Mouse (Mus musculus) hindbrain, embryonic 16.5 days (tissue): ENCODE data around the gene Ackr1. TPM values are rescaled to one million over a fixed set of nuclear protein-coding genes. Genes with fewer than 3 reads are reported as not detected.
A peak's percentile ranks its signal among the peaks of the same experiment; 100 is the strongest.

Experiments used
- ATAC-seq: fragments of 200-750 bp; cut with Nextera tagmentation; 2 replicates; pipeline ENCODE4 v1.8.0; 2017; ENCODE audit warnings: moderate TSS enrichment, moderate library complexity
- H3K27ac ChIP-seq: fragments of 300-500 bp; sonication (generic); 2 replicates; pipeline ENCODE4 v1.5.1; 2014; ENCODE audit warnings: low read depth, mild to moderate bottlenecking, control low read depth, low read length, moderate library complexity
- H3K27me3 ChIP-seq: fragments of 300-500 bp; sonication (generic); replicated peaks from 2 replicates; pipeline ENCODE4 v1.6.1; 2014; ENCODE audit warnings: low read length; ENCODE audit not compliant: control insufficient read depth, insufficient read depth
- H3K36me3 ChIP-seq: fragments of 300-500 bp; sonication (generic); 2 replicates; pipeline ENCODE4 v1.6.1; 2014; ENCODE audit warnings: mild to moderate bottlenecking, low read length, moderate library complexity, mixed read lengths; ENCODE audit not compliant: control insufficient read depth, insufficient read depth
- H3K4me1 ChIP-seq: fragments of 300-500 bp; sonication (generic); 2 replicates; pipeline ENCODE4 v1.6.1; 2014; ENCODE audit warnings: low read depth, low read length; ENCODE audit not compliant: control insufficient read depth, insufficient read depth
- H3K4me2 ChIP-seq: fragments of 300-500 bp; sonication (generic); 2 replicates; pipeline ENCODE4 v1.6.1; 2014; ENCODE audit warnings: mild to moderate bottlenecking, low read length, control low read depth, moderate library complexity
- H3K4me3 ChIP-seq: fragments of 300-500 bp; sonication (generic); 2 replicates; pipeline ENCODE4 v1.5.1; 2014; ENCODE audit warnings: mild to moderate bottlenecking, low read length, control low read depth, moderate library complexity
- H3K9ac ChIP-seq: fragments of 300-500 bp; sonication (generic); 2 replicates; pipeline ENCODE4 v1.6.1; 2014; ENCODE audit warnings: low read depth, mild to moderate bottlenecking, control low read depth, low read length, moderate library complexity
- H3K9me3 ChIP-seq: fragments of 300-500 bp; sonication (generic); 2 replicates; pipeline ENCODE4 v1.6.1; 2014; ENCODE audit warnings: mild to moderate bottlenecking, low read length, moderate library complexity; ENCODE audit not compliant: control insufficient read depth
- WGBS: fragments of 180-500 bp; shearing (Covaris S2); extraction: QIAGEN DNeasy Blood & Tissue Kit; methylation state at CpG from one replicate; pipeline ENCODE4 v1.1.7; 2014; 5-methylcytosine and 5-hydroxymethylcytosine counted together
- polyA plus RNA-seq: library from polyadenylated mRNA; unstranded; fragments of >200 nt; fragmentation: Nextera tagmentation; extraction: Ambion mirVana; gene quantifications from 2 replicates; pipeline ENCODE4 v1.2.1, GENCODE M21; 2015

The Ackr1 gene
- polyA plus RNA-seq, 1 experiment from 2014 or later, result 20.4 TPM

DNA sequence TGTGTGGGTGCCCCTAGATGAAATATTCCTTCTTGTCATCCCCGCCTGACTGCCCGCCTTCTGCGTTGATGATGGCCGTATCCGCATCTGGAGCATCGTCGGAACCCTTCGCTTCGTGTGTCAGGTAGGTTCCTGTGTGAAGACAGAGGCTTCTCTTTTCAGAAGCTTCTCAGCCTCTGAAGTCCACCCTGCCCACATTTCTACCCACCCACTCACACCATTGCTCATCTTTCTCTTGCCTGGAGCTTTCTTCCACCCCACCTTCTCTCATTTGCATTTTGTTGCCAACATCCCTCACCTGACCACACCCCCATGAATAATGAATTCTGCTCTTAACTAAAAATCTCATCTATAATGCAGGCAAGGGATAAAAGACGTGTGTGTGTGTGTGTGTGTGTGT is 3.5 kb upstream of the Ackr1 start:
- 90% methylated on average over 10 of the region's 10 CpGs for WGBS
- no peak for ATAC-seq

DNA sequence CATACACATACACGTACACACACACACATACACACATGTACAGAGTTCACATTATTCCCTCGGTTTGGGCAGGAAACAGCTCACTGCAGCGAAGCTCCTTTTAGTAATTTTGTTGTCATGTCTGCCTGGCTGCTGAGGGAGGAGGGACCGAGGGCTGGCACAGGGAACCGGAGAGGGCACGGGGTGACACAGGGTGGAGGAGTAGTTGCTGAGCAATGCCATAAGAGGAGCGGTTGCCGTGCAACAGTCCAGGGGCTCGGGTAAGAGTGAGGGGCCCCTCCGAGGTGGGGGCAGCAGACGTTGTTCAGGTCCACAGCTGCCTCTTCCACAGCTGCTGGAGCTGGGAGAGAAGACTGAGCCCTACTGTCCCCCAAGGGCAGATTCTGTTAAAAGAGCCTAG is 2.4 kb upstream of the Ackr1 start:
- 44% methylated on average over 11 of the region's 11 CpGs for WGBS
- no peaks in the 10 kb centered on the region for H3K9me3 ChIP-seq
- no peak overlapping the region for H3K4me3 ChIP-seq
- H3K4me1 ChIP-seq, result no peaks in the 10 kb centered on the region
- H3K4me2 ChIP-seq, result no peak overlapping the region
- H3K27ac ChIP-seq, result peak overlapping the region; percentile 40; the same call in 1 of the 2 replicates
- ATAC-seq, result no peak
- H3K36me3 ChIP-seq, result peaks cover 14% of the 10 kb centered on the region
- no peaks in the 10 kb centered on the region for H3K27me3 ChIP-seq
- H3K9ac ChIP-seq, result no peak overlapping the region

More for the DNA sequence above, 3.5 kb upstream of the Ackr1 start:
- no peak overlapping the region for H3K9ac ChIP-seq
- H3K27ac ChIP-seq, result no peak overlapping the region
- H3K27me3 ChIP-seq, result no peaks in the 10 kb centered on the region
- no peaks in the 10 kb centered on the region for H3K4me1 ChIP-seq
- H3K4me2 ChIP-seq, result no peak overlapping the region
- no peak overlapping the region for H3K4me3 ChIP-seq
- no peaks in the 10 kb centered on the region for H3K9me3 ChIP-seq
- H3K36me3 ChIP-seq, result peaks cover 18% of the 10 kb centered on the region

DNA sequence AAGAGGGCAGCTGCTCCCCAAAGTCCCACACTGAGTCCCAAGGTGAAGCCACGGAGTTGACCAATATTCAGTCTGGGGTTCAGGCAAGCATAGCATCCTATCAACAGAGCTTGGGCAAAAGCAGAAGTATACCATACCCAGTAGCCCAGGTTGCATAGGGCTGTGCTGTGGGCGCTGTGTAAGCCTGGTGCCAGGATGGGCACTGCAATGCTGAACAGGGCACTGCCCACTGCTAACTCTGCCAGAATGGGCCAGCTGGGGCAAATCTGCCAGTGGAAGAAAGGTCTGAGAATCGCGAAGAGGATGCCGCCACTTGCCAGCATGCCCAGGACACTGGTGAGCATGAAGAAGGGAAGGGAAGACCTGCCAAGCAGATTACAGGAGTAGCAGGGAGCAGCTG is 1.1 kb downstream of the Ackr1 start:
- no peaks in the 10 kb centered on the region for H3K9me3 ChIP-seq
- H3K4me2 ChIP-seq, result no peak overlapping the region
- no peak overlapping the region for H3K27ac ChIP-seq
- H3K36me3 ChIP-seq, result no peaks in the 10 kb centered on the region
- WGBS, result 84% methylated on average over 5 of the region's 5 CpGs
- no peaks in the 10 kb centered on the region for H3K4me1 ChIP-seq
- no peaks in the 10 kb centered on the region for H3K27me3 ChIP-seq
- ATAC-seq, result peak; percentile 37
- H3K9ac ChIP-seq, result no peak overlapping the region
- no peak overlapping the region for H3K4me3 ChIP-seq

DNA sequence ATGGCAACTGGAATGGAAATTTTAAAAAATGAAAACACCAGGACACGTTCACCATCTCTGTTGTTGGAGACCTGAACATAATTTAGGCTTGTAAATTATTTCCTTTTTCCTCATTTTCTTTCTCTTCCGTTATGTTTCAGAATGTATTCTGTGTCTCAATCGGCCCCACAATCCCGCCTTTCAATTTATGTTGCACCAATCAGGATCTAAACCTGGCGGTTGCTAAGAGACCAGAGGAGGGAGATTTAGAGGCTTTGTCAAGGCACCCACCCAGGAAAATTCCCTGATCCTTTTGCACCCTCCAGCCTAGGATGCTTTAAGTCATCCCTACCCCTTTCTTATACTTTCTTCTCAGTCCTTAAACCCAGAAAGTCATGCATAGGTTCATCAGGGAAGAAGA is 3.8 kb downstream of the Ackr1 start:
- ATAC-seq, result peak; percentile 34; the same call in 1 of the 2 replicates
- no peak overlapping the region for H3K9ac ChIP-seq
- no peak overlapping the region for H3K4me2 ChIP-seq
- no peak overlapping the region for H3K27ac ChIP-seq
- H3K4me1 ChIP-seq, result no peaks in the 10 kb centered on the region
- no peaks in the 10 kb centered on the region for H3K36me3 ChIP-seq
- no peak overlapping the region for H3K4me3 ChIP-seq
- 56% methylated on average over 5 of the region's 5 CpGs for WGBS
- H3K27me3 ChIP-seq, result no peaks in the 10 kb centered on the region
- H3K9me3 ChIP-seq, result no peaks in the 10 kb centered on the region

DNA sequence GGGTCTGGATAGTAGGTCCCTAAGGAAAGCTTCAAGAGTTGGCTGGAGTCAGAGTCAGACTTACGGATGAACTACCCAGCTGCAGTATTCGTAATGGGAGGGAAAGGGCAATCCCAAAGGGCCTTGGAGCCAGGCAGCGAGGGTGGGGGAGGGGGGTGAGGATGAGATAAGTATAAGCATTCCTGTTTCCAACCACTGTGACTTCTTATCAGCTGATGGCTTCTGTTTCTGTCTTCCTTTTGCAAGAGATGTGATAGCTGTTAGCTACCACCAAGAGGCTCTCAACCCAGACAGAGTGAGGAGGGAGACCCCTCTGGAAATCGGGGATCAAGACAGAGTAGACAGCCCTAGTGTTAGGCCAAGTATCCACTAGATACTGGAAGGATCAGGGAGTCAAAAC is 4.4 kb downstream of the Ackr1 start:
- H3K27me3 ChIP-seq, result no peaks in the 10 kb centered on the region
- no peaks in the 10 kb centered on the region for H3K4me1 ChIP-seq
- H3K27ac ChIP-seq, result 0 out of 2 replicates have a peak overlapping the region, but pooled peaks have one; percentile 13
- 50% methylated on average over 4 of the region's 4 CpGs for WGBS
- no peak overlapping the region for H3K4me3 ChIP-seq
- H3K4me2 ChIP-seq, result no peak overlapping the region
- no peaks in the 10 kb centered on the region for H3K9me3 ChIP-seq
- no peak for ATAC-seq
- H3K9ac ChIP-seq, result no peak overlapping the region
- H3K36me3 ChIP-seq, result no peaks in the 10 kb centered on the region

DNA sequence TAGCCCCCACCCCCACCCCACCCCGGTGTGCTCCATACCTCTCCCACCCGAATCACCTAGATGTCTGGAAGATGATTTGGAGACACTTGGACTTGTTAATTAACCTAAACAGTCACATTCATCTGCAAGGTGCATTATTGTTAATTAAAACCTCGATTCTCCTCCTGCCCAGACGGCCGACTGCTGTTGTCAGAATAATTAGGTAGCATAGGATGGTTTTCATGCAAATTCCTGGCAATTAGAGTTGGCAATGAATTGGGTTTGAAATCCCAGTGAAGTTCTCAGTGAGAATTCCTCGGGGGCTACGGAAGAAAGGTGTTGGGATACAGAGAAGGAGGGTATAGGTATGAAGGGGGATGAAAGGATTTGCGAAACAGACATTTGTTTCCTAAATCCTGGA is 5.1 kb downstream of the Ackr1 start:
- Histone ChIP-seq H3K4me2 (no peak overlapping the region), H3K9ac (no peak overlapping the region), H3K36me3 (no peaks in the 10 kb centered on the region), H3K27ac (no peak overlapping the region), H3K27me3 (no peaks in the 10 kb centered on the region), H3K9me3 (no peaks in the 10 kb centered on the region), H3K4me3 (no peak overlapping the region), H3K4me1 (no peaks in the 10 kb centered on the region)
- WGBS, result 47% methylated on average over 8 of the region's 8 CpGs
- ATAC-seq, result no peak

DNA sequence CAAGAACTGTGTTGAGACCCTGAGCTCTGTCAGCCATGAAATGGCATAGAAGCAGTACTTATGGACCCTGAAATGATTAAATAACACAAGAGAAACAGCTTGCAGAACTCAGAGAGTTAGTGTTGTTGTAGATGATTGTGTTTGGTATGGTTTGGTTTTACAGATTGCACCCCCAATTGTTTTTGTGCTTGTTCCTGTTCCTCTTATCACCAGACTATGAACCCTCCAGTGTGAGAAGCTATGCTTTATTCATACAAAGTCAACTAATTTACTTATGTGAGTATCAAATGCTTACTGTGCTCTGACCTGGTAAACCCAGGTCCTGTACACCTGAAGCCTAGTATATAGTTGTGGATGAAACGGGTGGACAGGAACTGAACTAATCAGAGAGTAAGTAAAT is 7.0 kb downstream of the Ackr1 start:
- H3K9ac ChIP-seq, result no peak overlapping the region
- WGBS, result 82% methylated on average over 1 of the region's 1 CpGs

DNA sequence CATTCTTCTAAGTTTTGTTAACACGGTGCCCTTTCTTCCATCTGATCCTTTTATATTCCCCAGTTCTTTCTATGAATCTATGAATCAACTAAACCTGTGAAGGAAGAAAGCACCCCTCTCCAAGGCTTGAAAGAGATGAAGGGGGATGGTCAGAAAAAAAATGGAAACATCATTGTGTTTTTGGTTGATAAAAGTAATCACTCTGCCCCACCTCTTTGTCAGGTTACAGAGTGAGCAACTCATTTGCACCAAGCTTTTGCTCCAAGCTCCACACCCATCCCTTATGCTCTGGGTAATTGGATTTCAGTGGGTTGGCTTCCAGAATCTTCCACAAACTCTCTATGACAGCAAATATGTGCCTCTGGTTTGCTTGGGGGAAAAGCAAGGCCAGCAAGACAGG is 8.2 kb downstream of the Ackr1 start:
- ATAC-seq, result no peak
- Histone ChIP-seq H3K4me1 (peaks cover 3% of the 10 kb centered on the region; the same call in 1 of the 2 replicates), H3K4me3 (no peak overlapping the region), H3K4me2 (no peak overlapping the region), H3K9me3 (no peaks in the 10 kb centered on the region), H3K27me3 (no peaks in the 10 kb centered on the region), H3K36me3 (no peaks in the 10 kb centered on the region), H3K27ac (no peak overlapping the region), H3K9ac (no peak overlapping the region)
- WGBS, result 87% methylated on average over 1 of the region's 1 CpGs

More for the DNA sequence above, 7.0 kb downstream of the Ackr1 start:
- H3K36me3 ChIP-seq, result no peaks in the 10 kb centered on the region
- no peaks in the 10 kb centered on the region for H3K9me3 ChIP-seq
- no peak overlapping the region for H3K4me2 ChIP-seq
- no peak overlapping the region for H3K4me3 ChIP-seq
- H3K27me3 ChIP-seq, result no peaks in the 10 kb centered on the region
- ATAC-seq, result no peak
- no peak overlapping the region for H3K27ac ChIP-seq
- H3K4me1 ChIP-seq, result peaks cover 1% of the 10 kb centered on the region; the same call in 1 of the 2 replicates

DNA sequence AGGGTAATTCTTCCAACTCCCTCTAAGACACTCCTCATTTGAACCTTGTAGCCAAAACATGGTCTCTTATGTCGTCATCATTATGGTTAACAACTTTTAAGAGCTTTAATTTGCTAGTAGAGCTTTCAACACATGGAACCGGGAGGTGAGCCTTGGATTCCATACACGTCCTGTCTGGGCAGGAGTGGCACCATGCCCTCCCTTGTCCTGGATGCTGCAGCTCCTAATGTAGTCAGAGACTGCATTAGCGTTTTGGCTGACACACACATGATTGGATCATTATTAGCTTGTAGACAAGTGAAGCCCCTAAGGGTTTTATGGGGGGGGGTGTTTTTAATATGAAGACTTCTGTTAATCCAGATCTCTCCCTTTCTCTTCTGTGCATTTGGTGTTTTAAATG is 8.6 kb downstream of the Ackr1 start:
- Histone ChIP-seq H3K4me1 (peaks cover 3% of the 10 kb centered on the region; the same call in 1 of the 2 replicates), H3K9ac (no peak overlapping the region), H3K4me3 (no peak overlapping the region), H3K27ac (no peak overlapping the region), H3K9me3 (no peaks in the 10 kb centered on the region), H3K36me3 (no peaks in the 10 kb centered on the region), H3K27me3 (no peaks in the 10 kb centered on the region), H3K4me2 (no peak overlapping the region)
- 60% methylated on average over 4 of the region's 4 CpGs for WGBS
- no peak for ATAC-seq
